Mouse (Mus musculus) lung, postnatal 10 days (tissue): Measurements from ENCODE around the gene Gm15085.
"Not testable (repeated sequence)": the region's sequence is repeated elsewhere in the genome, so short reads cannot be mapped to it uniquely, and the experiment has no call there.

Source experiments
- DNase-seq: peaks from one replicate; pipeline ENCODE4 v3.0.0; 2021

Gm15085 gene

GRCm38 (mm10) chrX:149447317-149447716 is at the start of gene Gm15085:
Gm15085 (plus strand) TSS chrX:149447617.
- DNase-seq: not testable (repeated sequence)
